Mouse (Mus musculus) thymus, adult 18-20 months (tissue): Measurements from ENCODE around the gene Dvl1.

ENCODE experiments used
- DNase-seq, 2 experiments: peaks; one replicate each; pipeline ENCODE4 v3.0.0; 2022; ENCODE audit warnings: mixed read lengths in 2 of 2

Gene Dvl1

GRCm38 (mm10) chr4:155840076-155841002 is 6.9 kb upstream of the Dvl1 start:
- no peak for DNase-seq

- peak; percentile 46 to 68 for DNase-seq
Measured at GRCm38 (mm10) chr4:155841003-155841454, 6.2 kb upstream of the Dvl1 start.

GRCm38 (mm10) chr4:155841651-155842270 is 5.4 kb upstream of the Dvl1 start:
- no peak for DNase-seq

GRCm38 (mm10) chr4:155843231-155843630 is 4.0 kb upstream of the Dvl1 start:
- DNase-seq: no peak

- DNase-seq: peak; percentile 45 to 51
Measured at GRCm38 (mm10) chr4:155847591-155848352, 570 bp downstream of the Dvl1 start.

- no peak for DNase-seq
Measured at GRCm38 (mm10) chr4:155848434-155849095, 1.4 kb downstream of the Dvl1 start.

GRCm38 (mm10) chr4:155849391-155849790 is 2.2 kb downstream of the Dvl1 start:
- no peak for DNase-seq

- no peak for DNase-seq
Measured at GRCm38 (mm10) chr4:155849792-155850451, 2.7 kb downstream of the Dvl1 start.

- DNase-seq: no peak
Measured at GRCm38 (mm10) chr4:155851368-155851767, 4.2 kb downstream of the Dvl1 start.

- DNase-seq: no peak
Measured at GRCm38 (mm10) chr4:155851951-155852411, 4.8 kb downstream of the Dvl1 start.

GRCm38 (mm10) chr4:155853421-155853820 is 6.2 kb downstream of the Dvl1 start:
- no peak for DNase-seq

- no peak for DNase-seq
Measured at GRCm38 (mm10) chr4:155854991-155855390, 7.8 kb downstream of the Dvl1 start.

GRCm38 (mm10) chr4:155856071-155856470 is 8.9 kb downstream of the Dvl1 start:
- no peak for DNase-seq

GRCm38 (mm10) chr4:155856881-155857280 is 9.7 kb downstream of the Dvl1 start:
- no peak for DNase-seq

- no peak for DNase-seq
Measured at GRCm38 (mm10) chr4:155859318-155859717, 12.1 kb downstream of the Dvl1 start.

GRCm38 (mm10) chr4:155861787-155862186 is 14.6 kb downstream of the Dvl1 start:
- no peak for DNase-seq

GRCm38 (mm10) chr4:155863001-155863400 is 15.8 kb downstream of the Dvl1 start, which contains the start of gene Tas1r3:
Tas1r3 (minus strand) TSS chr4:155863362.
- DNase-seq: no peak

GRCm38 (mm10) chr4:155868614-155869298 is 21.6 kb downstream of the Dvl1 start:
- no peak for DNase-seq

GRCm38 (mm10) chr4:155869317-155870033 is 22.3 kb downstream of the Dvl1 start, which contains the start of the genes Cptp and Ints11:
Cptp (minus strand) TSS chr4:155869440.
Ints11 (plus strand) TSS chr4:155869546.
- peak; percentile 94 to 95 for DNase-seq

- no peak for DNase-seq
Measured at GRCm38 (mm10) chr4:155871404-155871803, 24.2 kb downstream of the Dvl1 start.
